Mouse (Mus musculus) forebrain, embryonic 13.5 days (tissue): Measurements from ENCODE around the gene Lmntd1. TPM values are rescaled to one million over a fixed set of nuclear protein-coding genes. Genes with fewer than 3 reads are reported as not detected.

Experiments
- ATAC-seq: fragments of 200-750 bp; cut with Nextera tagmentation; 2 replicates; pipeline ENCODE4 v1.8.0; 2017
- H3K27ac ChIP-seq: fragments of 300-500 bp; sonication (generic); 2 replicates; pipeline ENCODE4 v1.5.1; 2015; ENCODE audit warnings: inconsistent platforms, mild to moderate bottlenecking, moderate library complexity
- H3K27me3 ChIP-seq: fragments of 300-500 bp; sonication (generic); 2 replicates; pipeline ENCODE4 v1.6.1; 2015; ENCODE audit warnings: mild to moderate bottlenecking, inconsistent platforms
- H3K36me3 ChIP-seq: fragments of 300-500 bp; sonication (generic); 2 replicates; pipeline ENCODE4 v1.6.1; 2015; ENCODE audit warnings: mild to moderate bottlenecking, inconsistent platforms; ENCODE audit not compliant: poor library complexity, severe bottlenecking
- H3K4me1 ChIP-seq: fragments of 300-500 bp; sonication (generic); 2 replicates; pipeline ENCODE4 v1.6.1; 2015; ENCODE audit warnings: inconsistent platforms
- H3K4me2 ChIP-seq: fragments of 300-500 bp; sonication (generic); 2 replicates; pipeline ENCODE4 v1.6.1; 2015; ENCODE audit warnings: inconsistent platforms, mild to moderate bottlenecking, moderate library complexity
- H3K4me3 ChIP-seq: fragments of 300-500 bp; sonication (generic); 2 replicates; pipeline ENCODE4 v1.5.1; 2015; ENCODE audit warnings: mild to moderate bottlenecking, inconsistent platforms
- H3K9ac ChIP-seq: fragments of 300-500 bp; sonication (generic); 2 replicates; pipeline ENCODE4 v1.6.1; 2015; ENCODE audit warnings: mild to moderate bottlenecking, inconsistent platforms
- H3K9me3 ChIP-seq: fragments of 300-500 bp; sonication (generic); replicated peaks from 2 replicates; pipeline ENCODE4 v1.6.1; 2016; ENCODE audit warnings: inconsistent platforms
- WGBS: fragments of 180-500 bp; shearing (Covaris S2); methylation state at CpG from one replicate; pipeline ENCODE4 v1.1.7; 2015; 5-methylcytosine and 5-hydroxymethylcytosine counted together
- polyA plus RNA-seq: library from polyadenylated mRNA; unstranded; fragments of >200 nt; fragmentation: Nextera tagmentation; extraction: Ambion mirVana; gene quantifications from 2 replicates; pipeline ENCODE4 v1.2.1, GENCODE M21; 2015

Gene Lmntd1
- polyA plus RNA-seq, 1 experiment from 2014 or later, result 0.45 TPM

DNA sequence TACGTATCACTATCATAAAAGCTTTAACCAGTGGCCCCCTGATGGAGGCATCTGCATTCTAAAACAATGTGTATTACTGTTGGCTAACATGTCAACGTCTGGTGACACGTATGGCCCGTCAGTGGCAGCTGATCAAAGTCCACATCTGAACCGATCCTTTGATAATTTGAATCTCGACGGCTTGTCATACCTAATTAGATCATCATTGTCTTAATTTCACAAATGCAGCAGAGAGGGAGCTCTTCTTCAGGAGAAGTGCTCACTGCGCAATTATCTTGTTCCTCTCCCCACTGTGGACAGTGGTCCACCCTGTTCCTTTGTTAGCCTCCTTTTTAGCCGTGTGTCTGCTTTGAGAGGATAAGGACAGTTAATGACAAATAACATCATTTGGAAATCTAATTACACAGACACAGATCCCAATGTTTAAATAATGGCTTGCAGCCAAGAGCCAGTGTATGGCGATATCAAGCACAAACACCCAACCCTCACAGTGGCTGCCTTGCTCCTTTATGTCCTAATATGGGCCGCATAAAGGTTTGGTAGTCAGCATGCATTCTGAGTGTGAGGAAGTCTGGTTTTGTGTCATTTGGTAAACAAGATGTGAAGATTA, 142.4 kb downstream of the Lmntd1 start:
- Histone ChIP-seq H3K4me2 (no peak overlapping the region), H3K27ac (no peak overlapping the region), H3K36me3 (no peaks in the 10 kb centered on the region), H3K27me3 (no peaks in the 10 kb centered on the region), H3K9ac (no peak overlapping the region), H3K9me3 (no peaks in the 10 kb centered on the region), H3K4me3 (no peak overlapping the region), H3K4me1 (peaks cover 32% of the 10 kb centered on the region)
- WGBS, result 33% methylated on average over 11 of the region's 11 CpGs
- ATAC-seq, result peak; percentile 64; the same call in 1 of the 2 replicates

- Histone ChIP-seq H3K36me3 (no peaks in the 10 kb centered on the region), H3K4me3 (no peak overlapping the region), H3K9me3 (no peaks in the 10 kb centered on the region), H3K9ac (no peak overlapping the region), H3K27me3 (no peaks in the 10 kb centered on the region), H3K4me2 (no peak overlapping the region), H3K4me1 (peaks cover 32% of the 10 kb centered on the region), H3K27ac (no peak overlapping the region)
- 27% methylated on average over 8 of the region's 8 CpGs for WGBS
- ATAC-seq, result peak; percentile 43; the same call in 1 of the 2 replicates
Measured at GRCm38 (mm10) chr6:145469260-145469943, 144.7 kb downstream of the Lmntd1 start.

- H3K9me3 ChIP-seq, result no peaks in the 10 kb centered on the region
- H3K9ac ChIP-seq, result no peak overlapping the region
- 88% methylated on average over 4 of the region's 4 CpGs for WGBS
Measured at GRCm38 (mm10) chr6:145464027-145464426, 150.1 kb downstream of the Lmntd1 start.

DNA sequence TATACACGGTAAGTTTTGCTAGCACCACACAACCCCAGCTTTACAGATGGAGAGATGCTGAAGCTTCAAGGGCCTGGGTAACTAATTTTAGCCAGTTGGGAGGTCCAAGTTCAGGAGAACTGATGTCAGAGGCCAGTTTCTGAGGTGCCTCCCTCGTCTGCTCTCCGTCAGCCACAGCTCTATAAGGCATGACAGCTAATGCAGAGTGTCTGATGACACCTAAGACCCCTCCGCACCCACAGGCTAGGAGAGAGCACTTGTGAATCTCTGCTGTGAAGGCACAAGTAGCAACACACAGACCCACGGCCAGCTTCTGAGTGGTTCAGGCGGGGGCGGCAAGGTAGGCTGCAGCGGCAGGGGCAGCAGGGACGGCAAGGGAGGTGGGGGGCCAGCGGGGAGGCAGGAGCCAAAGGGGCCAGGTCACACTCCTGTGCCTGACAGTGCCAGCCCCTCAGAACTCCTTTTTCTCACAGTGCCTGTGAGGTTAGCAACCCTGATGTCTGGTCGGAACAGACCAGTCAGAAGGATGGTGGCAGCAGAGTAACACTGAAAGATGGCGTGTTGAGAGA, 151.4 kb downstream of the Lmntd1 start:
- H3K4me3 ChIP-seq, result no peak overlapping the region
- no peak for ATAC-seq
- no peak overlapping the region for H3K4me2 ChIP-seq
- H3K4me1 ChIP-seq, result no peaks in the 10 kb centered on the region
- H3K27me3 ChIP-seq, result no peaks in the 10 kb centered on the region
- WGBS, result 91% methylated on average over 12 of the region's 12 CpGs
- no peak overlapping the region for H3K27ac ChIP-seq
- H3K36me3 ChIP-seq, result no peaks in the 10 kb centered on the region
- no peaks in the 10 kb centered on the region for H3K9me3 ChIP-seq
- H3K9ac ChIP-seq, result no peak overlapping the region

More at GRCm38 (mm10) chr6:145464027-145464426, 150.1 kb downstream of the Lmntd1 start:
- peaks cover 2% of the 10 kb centered on the region; the same call in 1 of the 2 replicates for H3K4me1 ChIP-seq
- H3K4me2 ChIP-seq, result no peak overlapping the region
- no peak overlapping the region for H3K4me3 ChIP-seq
- no peaks in the 10 kb centered on the region for H3K36me3 ChIP-seq
- ATAC-seq, result no peak
- H3K27me3 ChIP-seq, result no peaks in the 10 kb centered on the region
- no peak overlapping the region for H3K27ac ChIP-seq

DNA sequence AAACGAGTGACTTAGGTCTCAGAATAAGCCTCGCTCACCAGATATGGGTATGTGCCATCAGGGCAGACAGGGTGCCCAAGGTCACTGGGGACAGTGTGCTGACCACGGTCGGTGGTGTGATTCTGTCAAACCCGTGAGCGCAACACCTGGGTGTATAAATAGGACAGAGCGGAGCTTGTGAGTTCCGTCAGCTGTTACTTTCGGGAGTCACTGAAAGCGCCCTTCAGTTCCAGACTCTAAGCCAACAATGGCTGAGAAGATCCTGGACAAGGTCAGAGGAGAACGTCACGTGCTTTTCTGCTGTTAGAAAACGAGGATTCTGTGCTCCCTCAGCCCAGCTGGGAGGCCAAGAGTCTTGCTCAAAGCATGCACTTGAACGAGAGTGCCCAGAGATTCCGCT, 157.1 kb downstream of the Lmntd1 start:
- H3K4me2 ChIP-seq, result no peak overlapping the region
- 86% methylated on average over 15 of the region's 15 CpGs for WGBS
- H3K27ac ChIP-seq, result no peak overlapping the region
- ATAC-seq, result no peak
- no peaks in the 10 kb centered on the region for H3K9me3 ChIP-seq
- no peaks in the 10 kb centered on the region for H3K36me3 ChIP-seq
- H3K9ac ChIP-seq, result no peak overlapping the region
- H3K4me1 ChIP-seq, result no peaks in the 10 kb centered on the region
- no peak overlapping the region for H3K4me3 ChIP-seq
- H3K27me3 ChIP-seq, result no peaks in the 10 kb centered on the region

GRCm38 (mm10) chr6:145450628-145451403, 163.3 kb downstream of the Lmntd1 start:
- H3K27ac ChIP-seq, result no peak overlapping the region
- ATAC-seq, result no peak
- no peak overlapping the region for H3K4me3 ChIP-seq
- H3K9me3 ChIP-seq, result no peaks in the 10 kb centered on the region
- no peak overlapping the region for H3K4me2 ChIP-seq
- H3K4me1 ChIP-seq, result no peaks in the 10 kb centered on the region
- no peaks in the 10 kb centered on the region for H3K36me3 ChIP-seq
- no peak overlapping the region for H3K9ac ChIP-seq
- no peaks in the 10 kb centered on the region for H3K27me3 ChIP-seq
- 80% methylated on average over 15 of the region's 15 CpGs for WGBS

DNA sequence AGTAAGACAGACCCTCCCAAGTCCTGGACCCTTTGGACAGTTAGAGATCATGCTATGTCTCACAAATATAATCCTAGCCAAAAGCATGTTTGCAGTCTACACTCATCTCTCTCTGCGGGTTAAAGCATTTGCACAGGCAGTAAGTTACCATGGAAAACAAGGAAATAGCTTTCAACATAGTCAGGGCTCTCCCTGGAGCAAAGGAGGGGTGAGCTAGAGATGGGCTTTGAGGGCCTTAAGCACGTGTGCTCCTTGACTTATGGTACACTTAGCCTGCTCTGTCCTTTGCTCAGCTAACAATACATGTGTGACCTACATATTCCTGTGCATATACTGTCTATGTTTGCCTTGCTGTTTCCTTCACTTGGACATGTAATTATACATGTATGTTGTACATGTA, 165.8 kb downstream of the Lmntd1 start:
- Histone ChIP-seq H3K27ac (no peak overlapping the region), H3K27me3 (no peaks in the 10 kb centered on the region), H3K9me3 (no peaks in the 10 kb centered on the region), H3K4me2 (no peak overlapping the region), H3K36me3 (no peaks in the 10 kb centered on the region), H3K9ac (no peak overlapping the region), H3K4me3 (no peak overlapping the region), H3K4me1 (no peaks in the 10 kb centered on the region)
- no peak for ATAC-seq
- 59% methylated on average over 2 of the region's 2 CpGs for WGBS

GRCm38 (mm10) chr6:145445811-145446500, 168.2 kb downstream of the Lmntd1 start:
- 82% methylated on average over 8 of the region's 8 CpGs for WGBS
- Histone ChIP-seq H3K9ac (no peak overlapping the region), H3K4me1 (no peaks in the 10 kb centered on the region), H3K4me2 (no peak overlapping the region), H3K27ac (no peak overlapping the region), H3K27me3 (no peaks in the 10 kb centered on the region), H3K9me3 (no peaks in the 10 kb centered on the region), H3K36me3 (no peaks in the 10 kb centered on the region), H3K4me3 (no peak overlapping the region)
- ATAC-seq, result no peak

- no peaks in the 10 kb centered on the region for H3K9me3 ChIP-seq
- no peak overlapping the region for H3K27ac ChIP-seq
- WGBS, result 93% methylated on average over 4 of the region's 4 CpGs
- no peaks in the 10 kb centered on the region for H3K27me3 ChIP-seq
- no peak overlapping the region for H3K4me3 ChIP-seq
- no peaks in the 10 kb centered on the region for H3K36me3 ChIP-seq
- no peak overlapping the region for H3K9ac ChIP-seq
- no peak overlapping the region for H3K4me2 ChIP-seq
- no peak; the same call in 1 of the 2 replicates for ATAC-seq
- H3K4me1 ChIP-seq, result no peaks in the 10 kb centered on the region
Measured at GRCm38 (mm10) chr6:145445380-145445779, 168.7 kb downstream of the Lmntd1 start.

GRCm38 (mm10) chr6:145442786-145443185, 171.3 kb downstream of the Lmntd1 start:
- no peaks in the 10 kb centered on the region for H3K27me3 ChIP-seq
- ATAC-seq, result no peak
- H3K9ac ChIP-seq, result no peak overlapping the region
- no peaks in the 10 kb centered on the region for H3K4me1 ChIP-seq
- 54% methylated on average over 13 of the region's 13 CpGs for WGBS
- no peak overlapping the region for H3K4me2 ChIP-seq
- no peaks in the 10 kb centered on the region for H3K9me3 ChIP-seq
- H3K36me3 ChIP-seq, result no peaks in the 10 kb centered on the region
- no peak overlapping the region for H3K27ac ChIP-seq
- no peak overlapping the region for H3K4me3 ChIP-seq

DNA sequence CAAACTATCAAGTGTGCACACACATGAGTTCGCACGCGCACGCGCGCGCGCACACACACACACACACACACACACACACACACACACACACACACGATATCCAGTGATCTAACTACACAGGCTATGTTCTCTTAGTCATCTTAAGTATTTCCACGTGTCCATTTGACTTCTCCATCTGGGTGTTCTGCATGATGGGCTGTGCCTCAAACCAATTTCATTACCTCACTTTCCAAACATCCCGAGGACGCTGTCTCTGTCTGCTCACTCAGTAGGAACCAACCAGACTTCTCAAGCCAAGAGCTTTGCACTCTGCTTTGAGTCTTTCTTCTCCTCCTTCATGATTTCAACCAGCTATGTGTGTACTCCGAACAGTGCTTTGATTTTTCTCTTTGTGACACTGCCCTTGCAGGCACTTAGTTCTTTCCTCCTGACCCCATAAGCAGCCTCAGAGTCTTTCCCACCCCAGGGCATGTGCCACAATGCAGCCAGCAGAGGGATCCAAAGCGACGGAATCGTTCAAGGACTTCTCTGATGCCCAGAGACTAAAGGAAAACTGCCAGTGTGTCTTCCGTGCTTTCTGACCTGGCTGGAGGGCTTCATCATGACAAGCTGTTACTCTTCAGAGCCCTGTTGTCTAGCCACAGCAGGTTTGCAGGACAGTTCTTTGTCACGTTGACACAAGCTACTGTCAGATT, 172.6 kb downstream of the Lmntd1 start:
- H3K36me3 ChIP-seq, result no peaks in the 10 kb centered on the region
- WGBS, result 68% methylated on average over 18 of the region's 18 CpGs
- no peaks in the 10 kb centered on the region for H3K27me3 ChIP-seq
- no peak overlapping the region for H3K9ac ChIP-seq
- no peak overlapping the region for H3K4me3 ChIP-seq
- H3K9me3 ChIP-seq, result no peaks in the 10 kb centered on the region
- no peaks in the 10 kb centered on the region for H3K4me1 ChIP-seq
- H3K27ac ChIP-seq, result no peak overlapping the region
- ATAC-seq, result 0 out of 2 replicates have a peak, but pooled peaks have one; percentile 48
- no peak overlapping the region for H3K4me2 ChIP-seq
